Comparison of ENCODE assay signal across 19 mouse cellular contexts in genomic region chr10:89631831-89632230, GRCm38 (mm10). TPM values are rescaled to one million over a fixed set of nuclear protein-coding genes. Genes with fewer than 3 reads are reported as not detected.
"Had no signal": no experiment of that assay in that cellular context is flagged by ENCODE, and none has a peak within 500 bp of the region (broad histone marks: within the 10 kb centered on the region; RNA-seq: fewer than 3 reads in every experiment).

No protein-coding gene starts in this region.

- H3K9ac ChIP-seq: neural tube, embryonic 13.5 days; neural tube, embryonic 15.5 days; stomach, embryonic 15.5 days had no signal

- H3K36me3 ChIP-seq: neural tube, embryonic 13.5 days; neural tube, embryonic 15.5 days; stomach, embryonic 15.5 days had no signal

- H3K9me3 ChIP-seq: neural tube, embryonic 13.5 days; neural tube, embryonic 15.5 days; stomach, embryonic 15.5 days had no signal

- H3K4me2 ChIP-seq: neural tube, embryonic 13.5 days; neural tube, embryonic 15.5 days; stomach, embryonic 15.5 days had no signal

- H3K4me1 ChIP-seq: neural tube, embryonic 13.5 days; neural tube, embryonic 15.5 days; stomach, embryonic 15.5 days had no signal

- DNase-seq: retina, postnatal 1 day; right cerebral cortex, adult 18-20 months; right cerebral cortex, postnatal 14 days; right cerebral cortex, postnatal 25 days; right cerebral cortex, postnatal 4 days; spleen, adult 18-20 months; thymus, adult 18-20 months; thymus, adult 2 months; thymus, postnatal 14 days; thymus, postnatal 25 days; thymus, postnatal 36 days; thymus, postnatal 4 days had no signal

- H3K27me3 ChIP-seq: neural tube, embryonic 13.5 days; neural tube, embryonic 15.5 days; stomach, embryonic 15.5 days had no signal

- H3K27ac ChIP-seq: neural tube, embryonic 13.5 days; neural tube, embryonic 15.5 days; stomach, embryonic 15.5 days; stomach, postnatal 0 days had no signal

- H3K4me3 ChIP-seq: neural tube, embryonic 13.5 days; neural tube, embryonic 15.5 days; stomach, embryonic 15.5 days had no signal

RNA-seq across cellular contexts. Expression of gene Slc17a8, which starts 10.8 kb away (rescaled TPM):
- polyA plus RNA-seq: small intestine, adult 2 months; spleen, adult 2 months; stomach, embryonic 14.5 days; stomach, embryonic 15.5 days; stomach, postnatal 0 days had no signal
